Mouse (Mus musculus) CH12.LX (cell line): Measurements from ENCODE around the gene Gm20517.

Experiments
- CTCF ChIP-seq, 2 experiments: IDR thresholded peaks in 1 of 2; conservative IDR thresholded peaks in 1 of 2; 2 replicates each; pipeline ENCODE4 v1.5.1; 2011 to 2012; ENCODE audit warnings: low read depth in 2 of 2, low read length in 2 of 2, improper control_type of control experiment in 1 of 2, inconsistent platforms in 1 of 2, mild to moderate bottlenecking in 1 of 2, moderate library complexity in 1 of 2
- E2F4 ChIP-seq: IDR thresholded peaks from 2 replicates; pipeline ENCODE4 v1.6.1; 2011; ENCODE audit warnings: low read depth, low read length, improper control_type of control experiment; ENCODE audit not compliant: insufficient replicate concordance
- EP300 ChIP-seq: IDR thresholded peaks from 2 replicates; pipeline ENCODE4 v1.6.1; 2011; ENCODE audit warnings: low read length, improper control_type of control experiment
- GABPA ChIP-seq: IDR thresholded peaks from 2 replicates; pipeline ENCODE4 v1.6.1; 2012; ENCODE audit warnings: low read depth, low read length, improper control_type of control experiment, inconsistent platforms; ENCODE audit not compliant: insufficient replicate concordance
- KAT2A ChIP-seq: IDR thresholded peaks from 2 replicates; pipeline ENCODE4 v1.6.1; 2012; ENCODE audit warnings: low read length, improper control_type of control experiment, inconsistent platforms; ENCODE audit not compliant: insufficient replicate concordance
- MAX ChIP-seq: IDR thresholded peaks from 2 replicates; pipeline ENCODE4 v1.6.1; 2011; ENCODE audit warnings: low read length, improper control_type of control experiment
- POLR2AphosphoS2 ChIP-seq: IDR thresholded peaks from 2 replicates; pipeline ENCODE4 v1.6.1; 2011; ENCODE audit warnings: low read depth, low read length, improper control_type of control experiment
- SIN3A ChIP-seq: IDR thresholded peaks from 2 replicates; pipeline ENCODE4 v1.6.1; 2012; ENCODE audit warnings: low read length, improper control_type of control experiment, inconsistent platforms
- SMC3 ChIP-seq: IDR thresholded peaks from 2 replicates; pipeline ENCODE4 v1.6.1; 2011; ENCODE audit warnings: low read depth, low read length, improper control_type of control experiment
- USF1 ChIP-seq: IDR thresholded peaks from 2 replicates; pipeline ENCODE4 v1.6.1; 2014; ENCODE audit warnings: low read depth, mild to moderate bottlenecking, inconsistent platforms, low read length, improper control_type of control experiment
- ZC3H11A ChIP-seq: IDR thresholded peaks from 2 replicates; pipeline ENCODE4 v1.6.1; 2012; ENCODE audit warnings: low read depth, mild to moderate bottlenecking, inconsistent platforms, low read length, improper control_type of control experiment

DNA sequence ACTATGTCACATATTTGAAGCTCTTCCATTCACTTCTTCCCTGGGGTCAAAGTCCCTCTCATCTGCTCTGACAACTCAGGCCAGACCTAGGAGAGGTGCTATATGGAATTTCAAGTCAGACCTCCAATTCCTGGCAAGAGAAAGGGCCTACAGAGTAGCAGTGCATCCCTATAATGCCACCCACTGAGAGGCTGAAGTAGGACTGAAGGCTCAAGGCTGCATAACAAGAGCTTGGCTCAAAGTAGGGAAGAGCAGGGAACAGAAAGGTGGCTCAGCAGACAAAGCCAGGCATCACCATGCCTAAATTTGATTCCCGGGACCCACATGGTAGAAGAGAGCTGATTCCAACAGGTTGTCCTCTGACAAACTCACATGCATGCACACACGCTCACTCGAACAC is 80.3 kb downstream of the Gm20517 start:
- TF ChIP-seq EP300 = no peak
- TF ChIP-seq USF1 = no peak
- TF ChIP-seq KAT2A = no peak
- TF ChIP-seq CTCF (conservative IDR thresholded peaks at IDR 0.05 in 1 of 2, IDR thresholded peaks at IDR 0.05 in 1 of 2; ENCODE audit: low read depth in 2 of 2, low read length in 2 of 2) = no peak
- no peak for TF ChIP-seq MAX
- TF ChIP-seq SMC3 = no peak
- no peak for TF ChIP-seq E2F4
- no peak for TF ChIP-seq ZC3H11A
- no peak for TF ChIP-seq POLR2AphosphoS2
- TF ChIP-seq GABPA = no peak
- no peak for TF ChIP-seq SIN3A
